Mouse (Mus musculus) embryo, embryonic 10 days (tissue): ENCODE measurements around the gene Mrps30.
"Not testable (repeated sequence)": the region's sequence is repeated elsewhere in the genome, so short reads cannot be mapped to it uniquely, and the experiment has no call there.

Source experiments
- DNase-seq: peaks from one replicate; pipeline ENCODE4 v3.0.0-alpha.2; 2015; ENCODE audit warnings: low spot score

The Mrps30 gene

GRCm38 (mm10) chr13:118386511-118387447 lies at the start of gene Mrps30, which contains the start of gene B430218F22Rik:
Mrps30 (minus strand) TSS chr13:118387252.
B430218F22Rik (plus strand) TSS chr13:118386630.
- peak; percentile 99 for DNase-seq

- DNase-seq, result no peak
These were observed 33.8 kb upstream of the Mrps30 start for GRCm38 (mm10) chr13:118420847-118421246.

GRCm38 (mm10) chr13:118420408-118420807 lies 33.4 kb upstream of the Mrps30 start:
- DNase-seq, result no peak

- DNase-seq, result no peak
These were observed 31.1 kb upstream of the Mrps30 start for GRCm38 (mm10) chr13:118418163-118418562.

- no peak for DNase-seq
These were observed 24.4 kb upstream of the Mrps30 start for GRCm38 (mm10) chr13:118411297-118411992.

- peak; percentile 83 for DNase-seq
These were observed 16.5 kb upstream of the Mrps30 start for GRCm38 (mm10) chr13:118403544-118403943.

GRCm38 (mm10) chr13:118400340-118400739 lies 13.3 kb upstream of the Mrps30 start:
- no peak for DNase-seq

- no peak for DNase-seq
These were observed 8.8 kb upstream of the Mrps30 start for GRCm38 (mm10) chr13:118395803-118396202.

GRCm38 (mm10) chr13:118387448-118387801 lies 373 bp upstream of the Mrps30 start:
- not testable (repeated sequence) for DNase-seq

- DNase-seq, result no peak
These were observed 6.7 kb downstream of the Mrps30 start for GRCm38 (mm10) chr13:118380381-118380780.

- DNase-seq, result peak; percentile 72
These were observed 7.9 kb downstream of the Mrps30 start for GRCm38 (mm10) chr13:118379155-118379554.

GRCm38 (mm10) chr13:118372871-118373270 lies 14.2 kb downstream of the Mrps30 start:
- DNase-seq, result no peak

GRCm38 (mm10) chr13:118365774-118366173 lies 21.3 kb downstream of the Mrps30 start:
- DNase-seq, result no peak

- DNase-seq, result no peak
These were observed 23.7 kb downstream of the Mrps30 start for GRCm38 (mm10) chr13:118363342-118363741.

GRCm38 (mm10) chr13:118350870-118351269 lies 36.2 kb downstream of the Mrps30 start:
- no peak for DNase-seq

GRCm38 (mm10) chr13:118350257-118350656 lies 36.8 kb downstream of the Mrps30 start:
- DNase-seq, result peak; percentile 72
